Mouse (Mus musculus) hindbrain, embryonic 13.5 days (tissue): ENCODE data around the gene Ppp1r16b. TPM values are rescaled to one million over a fixed set of nuclear protein-coding genes. Genes with fewer than 3 reads are reported as not detected.

ENCODE experiments used
- ATAC-seq: fragments of 200-750 bp; cut with Nextera tagmentation; 2 replicates; pipeline ENCODE4 v1.8.0; 2017; ENCODE audit warnings: moderate TSS enrichment; ENCODE audit not compliant: low FRiP score
- H3K27ac ChIP-seq: fragments of 300-500 bp; sonication (generic); 2 replicates; pipeline ENCODE4 v1.5.1; 2015; ENCODE audit warnings: inconsistent platforms, mild to moderate bottlenecking, moderate library complexity
- H3K27me3 ChIP-seq: fragments of 300-500 bp; sonication (generic); 2 replicates; pipeline ENCODE4 v1.6.1; 2015; ENCODE audit warnings: mild to moderate bottlenecking, inconsistent platforms
- H3K36me3 ChIP-seq: fragments of 300-500 bp; sonication (generic); 2 replicates; pipeline ENCODE4 v1.6.1; 2015; ENCODE audit warnings: mild to moderate bottlenecking, inconsistent platforms
- H3K4me1 ChIP-seq: fragments of 300-500 bp; sonication (generic); replicated peaks from 2 replicates; pipeline ENCODE4 v1.6.1; 2015; ENCODE audit warnings: inconsistent platforms
- H3K4me2 ChIP-seq: fragments of 300-500 bp; sonication (generic); 2 replicates; pipeline ENCODE4 v1.6.1; 2015; ENCODE audit warnings: inconsistent platforms, mild to moderate bottlenecking, moderate library complexity
- H3K4me3 ChIP-seq: fragments of 300-500 bp; sonication (generic); 2 replicates; pipeline ENCODE4 v1.5.1; 2015; ENCODE audit warnings: mild to moderate bottlenecking, inconsistent platforms
- H3K9ac ChIP-seq: fragments of 300-500 bp; sonication (generic); 2 replicates; pipeline ENCODE4 v1.6.1; 2015; ENCODE audit warnings: mild to moderate bottlenecking, inconsistent platforms
- H3K9me3 ChIP-seq: fragments of 300-500 bp; sonication (generic); 2 replicates; pipeline ENCODE4 v1.6.1; 2016; ENCODE audit warnings: inconsistent platforms
- WGBS: fragments of 180-500 bp; shearing (Covaris S2); methylation state at CpG from one replicate; pipeline ENCODE4 v1.1.7; 2015; 5-methylcytosine and 5-hydroxymethylcytosine counted together
- microRNA counts: library from miRNA; unstranded; fragments of <30 nt; microRNA quantifications from one replicate; lab custom pipeline; 2016
- microRNA-seq: library from miRNA; unstranded; fragments of <30 nt; microRNA quantifications from one replicate; pipeline ENCODE4, GENCODE M21; 2016
- polyA plus RNA-seq: library from polyadenylated mRNA; unstranded; fragments of >200 nt; fragmentation: Nextera tagmentation; extraction: Ambion mirVana; gene quantifications from 2 replicates; pipeline ENCODE4 v1.2.1, GENCODE M21; 2015

Gene Ppp1r16b
- polyA plus RNA-seq, 1 experiment from 2014 or later, result 8.0 TPM

GRCm38 (mm10) chr2:158786927-158787795 lies 122.0 kb downstream of the Ppp1r16b start:
- 77% methylated on average over 14 of the region's 14 CpGs for WGBS

GRCm38 (mm10) chr2:158794494-158795004 lies 129.4 kb downstream of the Ppp1r16b start, which contains the start of gene Dhx35:
Gene Dhx35, plus strand, starts transcription at chr2:158794807.
- H3K9ac ChIP-seq, result peak within 1 kb of the TSS; percentile 82
- no peaks in the 10 kb centered on the region for H3K27me3 ChIP-seq
- peak within 1 kb of the TSS; percentile 78 for H3K4me3 ChIP-seq
- H3K4me1 ChIP-seq, result peaks cover 26% of the 10 kb centered on the region
- peak; percentile 99 for ATAC-seq
- no peaks in the 10 kb centered on the region for H3K36me3 ChIP-seq
- peak within 1 kb of the TSS; percentile 73 for H3K4me2 ChIP-seq
- no peaks in the 10 kb centered on the region for H3K9me3 ChIP-seq
- peak within 1 kb of the TSS; percentile 87 for H3K27ac ChIP-seq
- under 1% methylated on average over 33 of the region's 33 CpGs for WGBS

More at GRCm38 (mm10) chr2:158786927-158787795, 122.0 kb downstream of the Ppp1r16b start:
- no peak overlapping the region for H3K4me3 ChIP-seq
- peaks cover 15% of the 10 kb centered on the region for H3K36me3 ChIP-seq
- H3K27ac ChIP-seq, result no peak overlapping the region
- no peak for ATAC-seq
- no peaks in the 10 kb centered on the region for H3K27me3 ChIP-seq
- no peak overlapping the region for H3K4me2 ChIP-seq
- 0 out of 2 replicates have a peak, but pooled peaks cover 3% of the 10 kb centered on the region for H3K4me1 ChIP-seq
- no peak overlapping the region for H3K9ac ChIP-seq
- no peaks in the 10 kb centered on the region for H3K9me3 ChIP-seq

GRCm38 (mm10) chr2:158795043-158795442 lies 129.8 kb downstream of the Ppp1r16b start:
- Histone ChIP-seq H3K4me3 (peak overlapping the region; percentile 78), H3K36me3 (no peaks in the 10 kb centered on the region; the same call in 1 of the 2 replicates), H3K27ac (peak overlapping the region; percentile 77), H3K9me3 (no peaks in the 10 kb centered on the region), H3K27me3 (no peaks in the 10 kb centered on the region), H3K9ac (peak overlapping the region; percentile 82), H3K4me2 (peak overlapping the region; percentile 73), H3K4me1 (peaks cover 29% of the 10 kb centered on the region)
- ATAC-seq, result no peak
- WGBS, result 13% methylated on average over 15 of the region's 15 CpGs

- no peaks in the 10 kb centered on the region for H3K9me3 ChIP-seq
- peaks cover 29% of the 10 kb centered on the region for H3K4me1 ChIP-seq
- no peak overlapping the region for H3K27ac ChIP-seq
- no peak for ATAC-seq
- no peaks in the 10 kb centered on the region; the same call in 1 of the 2 replicates for H3K36me3 ChIP-seq
- no peak overlapping the region for H3K4me2 ChIP-seq
- WGBS, result 82% methylated on average over 2 of the region's 2 CpGs
- H3K9ac ChIP-seq, result no peak overlapping the region
- H3K27me3 ChIP-seq, result no peaks in the 10 kb centered on the region
- peak overlapping the region; percentile 78; the same call in 1 of the 2 replicates for H3K4me3 ChIP-seq
Measured at GRCm38 (mm10) chr2:158795875-158796274, 130.7 kb downstream of the Ppp1r16b start.

- no peaks in the 10 kb centered on the region for H3K9me3 ChIP-seq
- H3K27ac ChIP-seq, result peak overlapping the region; percentile 30; the same call in 1 of the 2 replicates
- H3K27me3 ChIP-seq, result no peaks in the 10 kb centered on the region
- ATAC-seq, result no peak
- WGBS, result 37% methylated on average over 4 of the region's 4 CpGs
- H3K4me2 ChIP-seq, result no peak overlapping the region
- peaks cover 18% of the 10 kb centered on the region for H3K4me1 ChIP-seq
- peaks cover 29% of the 10 kb centered on the region for H3K36me3 ChIP-seq
- H3K4me3 ChIP-seq, result no peak overlapping the region
- no peak overlapping the region for H3K9ac ChIP-seq
Measured at GRCm38 (mm10) chr2:158799328-158799727, 134.1 kb downstream of the Ppp1r16b start.

- Histone ChIP-seq H3K4me2 (no peak overlapping the region), H3K9me3 (no peaks in the 10 kb centered on the region), H3K4me1 (peaks cover 10% of the 10 kb centered on the region; the same call in 1 of the 2 replicates), H3K4me3 (no peak overlapping the region), H3K27ac (no peak overlapping the region), H3K36me3 (peaks cover 33% of the 10 kb centered on the region), H3K27me3 (no peaks in the 10 kb centered on the region), H3K9ac (no peak overlapping the region)
- WGBS, result 97% methylated on average over 8 of the region's 8 CpGs
- ATAC-seq, result no peak
Measured at GRCm38 (mm10) chr2:158800788-158801187, 135.6 kb downstream of the Ppp1r16b start.

GRCm38 (mm10) chr2:158803575-158803974 lies 138.4 kb downstream of the Ppp1r16b start:
- H3K27me3 ChIP-seq, result no peaks in the 10 kb centered on the region
- H3K9me3 ChIP-seq, result no peaks in the 10 kb centered on the region
- no peak overlapping the region for H3K4me2 ChIP-seq
- WGBS, result 90% methylated on average over 8 of the region's 8 CpGs
- no peak overlapping the region for H3K9ac ChIP-seq
- H3K4me3 ChIP-seq, result no peak overlapping the region
- ATAC-seq, result no peak
- H3K4me1 ChIP-seq, result peaks cover 10% of the 10 kb centered on the region; the same call in 1 of the 2 replicates
- no peak overlapping the region for H3K27ac ChIP-seq
- peaks cover 46% of the 10 kb centered on the region for H3K36me3 ChIP-seq

- Histone ChIP-seq H3K4me1 (no peaks in the 10 kb centered on the region), H3K4me3 (no peak overlapping the region), H3K4me2 (no peak overlapping the region), H3K9me3 (no peaks in the 10 kb centered on the region), H3K9ac (no peak overlapping the region), H3K27ac (no peak overlapping the region), H3K36me3 (peaks cover 47% of the 10 kb centered on the region), H3K27me3 (no peaks in the 10 kb centered on the region)
- ATAC-seq, result no peak
Measured at GRCm38 (mm10) chr2:158815686-158816085, 150.5 kb downstream of the Ppp1r16b start.

MicroRNAs within 50 kb of the gene (microRNA counts, 519-probe panel; counts per million panel counts)
- microRNA mmu-miR-3474 (lab: Ali Mortazavi, UCI), result 51.3 counts per million

Small RNAs within 50 kb of the gene (microRNA-seq; reads per million reads assigned to microRNA genes)
- gene Gm26141 (not detected), gene Mir3474 (2.1 reads per million)

Other genes with a start within 250 kb of the Ppp1r16b start
- gene Adig, start 162.8 kb upstream of the Ppp1r16b start, polyA plus RNA-seq, result not detected in 2 replicates
- 0.72 and 0.86 TPM in 2 replicates for gene Arhgap40, start 152.6 kb upstream of the Ppp1r16b start, polyA plus RNA-seq
- gene Slc32a1, start 54.6 kb upstream of the Ppp1r16b start, polyA plus RNA-seq, result 6.6 and 8.1 TPM in 2 replicates
- gene Actr5, start 40.5 kb upstream of the Ppp1r16b start, polyA plus RNA-seq, result 12.4 and 12.6 TPM in 2 replicates
- gene Fam83d, start 102.7 kb downstream of the Ppp1r16b start, polyA plus RNA-seq, result 9.7 and 11.0 TPM in 2 replicates
- gene Dhx35, start 129.4 kb downstream of the Ppp1r16b start, polyA plus RNA-seq, result 13.3 and 15.4 TPM in 2 replicates